Mouse (Mus musculus) C2C12 (cell line): ENCODE measurements around the gene Srsf2.
A peak's percentile ranks its signal among the peaks of the same experiment; 100 is the strongest.

Experiments used
- CEBPB ChIP-seq: IDR thresholded peaks from one replicate; pipeline ENCODE4 v1.6.1; 2011; ENCODE audit warnings: low read depth, mild to moderate bottlenecking, control low read depth, moderate library complexity
- CTCF ChIP-seq: IDR thresholded peaks from one replicate; pipeline ENCODE4 v1.5.1; 2011; ENCODE audit not compliant: control insufficient read depth, insufficient read depth, insufficient read length
- FOSL1 ChIP-seq: IDR thresholded peaks from one replicate; pipeline ENCODE4 v1.8.0; 2011; ENCODE audit warnings: mild to moderate bottlenecking, low read length; ENCODE audit not compliant: poor library complexity, insufficient read depth, severe bottlenecking
- MAX ChIP-seq: IDR thresholded peaks from one replicate; pipeline ENCODE4 v1.6.1; 2011; ENCODE audit warnings: mild to moderate bottlenecking, control low read depth
- MYOD1 ChIP-seq: IDR thresholded peaks from one replicate; pipeline ENCODE4 v1.6.1; 2011; ENCODE audit warnings: low read depth; ENCODE audit not compliant: control insufficient read depth, insufficient read length
- MYOG ChIP-seq: IDR thresholded peaks from one replicate; pipeline ENCODE4 v1.6.1; 2011; ENCODE audit not compliant: control insufficient read depth, insufficient read length; ENCODE audit errors: extremely low read depth
- USF1 ChIP-seq: IDR thresholded peaks from one replicate; pipeline ENCODE4 v1.6.1; 2011; ENCODE audit warnings: low read depth, mild to moderate bottlenecking, control low read depth, moderate library complexity

DNA sequence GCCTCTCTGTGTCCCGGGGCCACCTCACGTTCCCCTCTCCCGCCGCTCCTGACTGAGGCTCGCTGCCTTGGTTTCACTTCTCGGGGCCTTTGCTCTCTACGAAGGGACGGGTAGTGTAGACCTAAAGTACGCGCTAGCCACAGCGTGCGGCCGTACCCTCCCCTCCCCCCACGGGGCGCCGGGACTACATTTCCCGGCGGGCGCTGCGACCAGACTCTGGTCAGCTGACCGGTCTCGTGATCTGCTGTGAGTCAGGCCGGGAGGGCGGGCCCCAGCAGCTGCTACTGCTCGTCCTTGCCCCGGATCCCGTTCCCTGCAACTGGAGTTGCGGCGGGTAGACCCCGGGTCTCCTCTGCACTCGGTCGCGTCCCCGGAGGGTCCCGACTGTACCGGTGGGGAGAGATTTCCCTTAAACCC is 626 bp upstream of the Srsf2 start:
- TF ChIP-seq CTCF (no peak), FOSL1 (peak; percentile 38), USF1 (peak; percentile 97), CEBPB (no peak), MAX (no peak), MYOG (no peak), MYOD1 (peak; percentile 93)
